Mouse (Mus musculus): ENCODE data around the gene Noxred1. TPM values are rescaled to one million over a fixed set of nuclear protein-coding genes. Genes with fewer than 3 reads are reported as not detected.
"Not testable (repeated sequence)": the region's sequence is repeated elsewhere in the genome, so short reads cannot be mapped to it uniquely, and the experiment has no call there.

Gene Noxred1
- under 1 TPM; 0.23 to 0.49 TPM for total RNA-seq (2021)
- long read RNA-seq, experiment 1: 0 reads
- long read RNA-seq, experiment 2: 0 reads

GRCm38 (mm10) chr12:87238632-87239031, at the start of gene Noxred1:
TSS of gene Noxred1 (minus strand) at chr12:87238732.
- intact Hi-C loops (cut with DNase I; ENCODE audit: low total_unique reads): no loop called here
- DNase-seq: no peak

GRCm38 (mm10) chr12:87284726-87285125, 46.2 kb upstream of the Noxred1 start:
- intact Hi-C loops (cut with DNase I; ENCODE audit: low total_unique reads): no loop called here
- DNase-seq: no peak

GRCm38 (mm10) chr12:87284268-87284667, 45.7 kb upstream of the Noxred1 start:
- DNase-seq: no peak
- intact Hi-C loops (cut with DNase I; ENCODE audit: low total_unique reads): no loop called here

GRCm38 (mm10) chr12:87283706-87284105, 45.2 kb upstream of the Noxred1 start:
- DNase-seq: no peak
- intact Hi-C loops (cut with DNase I; ENCODE audit: low total_unique reads): no loop called here

GRCm38 (mm10) chr12:87282743-87283142, 44.2 kb upstream of the Noxred1 start:
- intact Hi-C loops (cut with DNase I; ENCODE audit: low total_unique reads): no loop called here
- DNase-seq: no peak

- no peak for DNase-seq
- intact Hi-C loops (cut with DNase I; ENCODE audit: low total_unique reads): no loop called here
Measured at GRCm38 (mm10) chr12:87281766-87282165, 43.2 kb upstream of the Noxred1 start.

- intact Hi-C loops (cut with DNase I; ENCODE audit: low total_unique reads): loop anchor here (10.0 kb wide), 1 partner anchor 55 kb away; no protein-coding TSS in a partner anchor
- no peak for DNase-seq
Measured at GRCm38 (mm10) chr12:87279879-87280278, 41.3 kb upstream of the Noxred1 start.

GRCm38 (mm10) chr12:87279350-87279749, 40.8 kb upstream of the Noxred1 start:
- intact Hi-C loops (cut with DNase I; ENCODE audit: low total_unique reads): loop anchor here (10.0 kb wide), 1 partner anchor 55 kb away; no protein-coding TSS in a partner anchor
- DNase-seq: no peak

GRCm38 (mm10) chr12:87278118-87278730, 39.7 kb upstream of the Noxred1 start:
- DNase-seq: no peak
- intact Hi-C loops (cut with DNase I; ENCODE audit: low total_unique reads): loop anchor here (10.0 kb wide), 1 partner anchor 57 kb away; no protein-coding TSS in a partner anchor

- intact Hi-C loops (cut with DNase I; ENCODE audit: low total_unique reads): loop anchor here (10.0 kb wide), 1 partner anchor 58 kb away; no protein-coding TSS in a partner anchor
- DNase-seq: not testable (repeated sequence)
Measured at GRCm38 (mm10) chr12:87277251-87277650, 38.7 kb upstream of the Noxred1 start.

GRCm38 (mm10) chr12:87274853-87275831, 36.6 kb upstream of the Noxred1 start:
- intact Hi-C loops (cut with DNase I; ENCODE audit: low total_unique reads): loop anchor here (10.0 kb wide), 1 partner anchor 60 kb away; no protein-coding TSS in a partner anchor
- no peak for DNase-seq

- intact Hi-C loops (cut with DNase I; ENCODE audit: low total_unique reads): no loop called here
- no peak for DNase-seq
Measured at GRCm38 (mm10) chr12:87267682-87268081, 29.1 kb upstream of the Noxred1 start.

- intact Hi-C loops (cut with DNase I; ENCODE audit: low total_unique reads): no loop called here
- no peak for DNase-seq
Measured at GRCm38 (mm10) chr12:87266827-87267603, 28.5 kb upstream of the Noxred1 start.

- peak; percentile 83 for DNase-seq
- intact Hi-C loops (cut with DNase I; ENCODE audit: low total_unique reads): no loop called here
Measured at GRCm38 (mm10) chr12:87266108-87266826, 27.7 kb upstream of the Noxred1 start, which contains the start of the genes Vipas39 and Ahsa1. TSS of gene Vipas39 (minus strand) at chr12:87266256. TSS of gene Ahsa1 (plus strand) at chr12:87266479.

- DNase-seq: no peak
- intact Hi-C loops (cut with DNase I; ENCODE audit: low total_unique reads): no loop called here
Measured at GRCm38 (mm10) chr12:87265444-87265843, 26.9 kb upstream of the Noxred1 start.

GRCm38 (mm10) chr12:87260562-87260961, 22.0 kb upstream of the Noxred1 start:
- DNase-seq: no peak
- intact Hi-C loops (cut with DNase I; ENCODE audit: low total_unique reads): no loop called here

GRCm38 (mm10) chr12:87256629-87257028, 18.1 kb upstream of the Noxred1 start:
- intact Hi-C loops (cut with DNase I; ENCODE audit: low total_unique reads): no loop called here
- DNase-seq: no peak

GRCm38 (mm10) chr12:87253878-87254277, 15.3 kb upstream of the Noxred1 start:
- intact Hi-C loops (cut with DNase I; ENCODE audit: low total_unique reads): no loop called here
- DNase-seq: no peak

- DNase-seq: no peak
- intact Hi-C loops (cut with DNase I; ENCODE audit: low total_unique reads): no loop called here
Measured at GRCm38 (mm10) chr12:87250161-87250560, 11.6 kb upstream of the Noxred1 start.

Data from gastrocnemius, postnatal 14 days (tissue).